Comparison of ENCODE assay signal across 15 mouse cellular contexts in the genomic region with DNA sequence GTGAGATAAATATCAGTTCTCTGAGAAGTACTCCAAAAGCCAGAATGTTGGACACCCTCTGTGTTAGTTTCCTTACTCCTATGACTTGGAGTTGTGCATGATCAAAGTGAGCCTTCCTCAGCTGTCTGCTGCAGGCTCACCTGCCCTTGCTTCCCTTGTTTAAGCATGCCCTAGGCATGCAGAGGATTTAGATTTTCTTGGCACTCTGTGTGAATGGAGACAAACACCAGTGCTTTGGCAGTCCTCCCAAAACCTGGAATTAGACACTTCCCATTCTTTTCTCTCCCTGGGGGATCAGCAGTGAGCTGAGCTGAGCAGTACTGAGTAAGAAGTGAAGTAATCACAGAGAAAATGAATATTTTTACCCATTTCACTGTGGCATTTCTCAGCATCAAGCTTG.
A peak's percentile ranks its signal among the peaks of the same experiment; 100 is the strongest.
DNase-seq lines count a peak whose midpoint lies in the region; ATAC-seq and TF ChIP-seq lines count a peak whose summit lies in the region.
"Had no signal": no experiment of that assay in that cellular context is flagged by ENCODE, and none has a peak within 500 bp of the region (broad histone marks: within the 10 kb centered on the region; RNA-seq: fewer than 3 reads in every experiment).

No protein-coding gene starts in this region.

- H3K27me3 ChIP-seq in neural tube, embryonic 14.5 days (ENCODE audit: control insufficient read depth, insufficient read depth, low read length): no peaks in the 10 kb centered on the region
- no peaks in the 10 kb centered on the region for H3K27me3 ChIP-seq in neural tube, embryonic 15.5 days (replicated peaks)
- no peaks in the 10 kb centered on the region for H3K27me3 ChIP-seq in embryonic facial prominence, embryonic 13.5 days
- no peaks in the 10 kb centered on the region for H3K27me3 ChIP-seq in midbrain, postnatal 0 days (ENCODE audit: insufficient read depth, low read length)
- H3K27me3 ChIP-seq: heart, embryonic 15.5 days; intestine, embryonic 15.5 days; limb, embryonic 12.5 days; neural tube, embryonic 12.5 days had no signal

- H3K36me3 ChIP-seq in neural tube, embryonic 14.5 days (ENCODE audit: control insufficient read depth, insufficient read depth, low read length): no peaks in the 10 kb centered on the region
- no peaks in the 10 kb centered on the region for H3K36me3 ChIP-seq in neural tube, embryonic 15.5 days
- H3K36me3 ChIP-seq in embryonic facial prominence, embryonic 13.5 days: no peaks in the 10 kb centered on the region
- no peaks in the 10 kb centered on the region for H3K36me3 ChIP-seq in midbrain, postnatal 0 days (ENCODE audit: insufficient read depth, low read length)
- H3K36me3 ChIP-seq: heart, embryonic 15.5 days; intestine, embryonic 15.5 days; limb, embryonic 12.5 days; neural tube, embryonic 12.5 days had no signal

- no peaks in the 10 kb centered on the region for H3K4me1 ChIP-seq in neural tube, embryonic 14.5 days (ENCODE audit: control insufficient read depth, insufficient read depth, low read length)
- no peaks in the 10 kb centered on the region for H3K4me1 ChIP-seq in neural tube, embryonic 15.5 days
- peaks cover 4% of the 10 kb centered on the region; the same call in 1 of the 2 replicates for H3K4me1 ChIP-seq in embryonic facial prominence, embryonic 13.5 days
- H3K4me1 ChIP-seq in midbrain, postnatal 0 days (ENCODE audit: insufficient read depth, low read length): no peaks in the 10 kb centered on the region
- H3K4me1 ChIP-seq: heart, embryonic 15.5 days; intestine, embryonic 15.5 days; limb, embryonic 12.5 days; neural tube, embryonic 12.5 days had no signal

- no peak overlapping the region for H3K4me2 ChIP-seq in neural tube, embryonic 14.5 days (ENCODE audit: low read depth, low read length)
- no peak overlapping the region for H3K4me2 ChIP-seq in neural tube, embryonic 15.5 days
- no peak overlapping the region for H3K4me2 ChIP-seq in embryonic facial prominence, embryonic 13.5 days
- no peak overlapping the region for H3K4me2 ChIP-seq in midbrain, postnatal 0 days (ENCODE audit: low read depth, low read length, poor library complexity, severe bottlenecking)
- H3K4me2 ChIP-seq: heart, embryonic 15.5 days; intestine, embryonic 15.5 days; limb, embryonic 12.5 days; neural tube, embryonic 12.5 days had no signal

- intact Hi-C loops in gastrocnemius, postnatal 36 days (cut with DNase I): no loop called here

- H3K4me3 ChIP-seq in neural tube, embryonic 14.5 days (ENCODE audit: low read depth, low read length): no peak overlapping the region
- no peak overlapping the region for H3K4me3 ChIP-seq in neural tube, embryonic 15.5 days (replicated peaks)
- no peak overlapping the region for H3K4me3 ChIP-seq in embryonic facial prominence, embryonic 13.5 days
- no peak overlapping the region for H3K4me3 ChIP-seq in midbrain, postnatal 0 days (ENCODE audit: low read depth, low read length)
- H3K4me3 ChIP-seq: heart, embryonic 15.5 days; intestine, embryonic 15.5 days; limb, embryonic 12.5 days; neural tube, embryonic 12.5 days had no signal

- no peak overlapping the region for H3K27ac ChIP-seq in neural tube, embryonic 14.5 days (ENCODE audit: low read depth, low read length)
- H3K27ac ChIP-seq in neural tube, embryonic 15.5 days (replicated peaks): no peak overlapping the region
- no peak overlapping the region for H3K27ac ChIP-seq in embryonic facial prominence, embryonic 13.5 days
- no peak overlapping the region for H3K27ac ChIP-seq in midbrain, postnatal 0 days (ENCODE audit: low read depth, low read length)
- H3K27ac ChIP-seq: heart, embryonic 15.5 days; intestine, embryonic 15.5 days; kidney, postnatal 0 days; limb, embryonic 12.5 days; neural tube, embryonic 12.5 days had no signal

- peak; percentile 1 to 3 for DNase-seq in frontal cortex, postnatal 36 days (ENCODE audit: low spot score in 2 of 2)
- DNase-seq in frontal cortex, postnatal 10 days (ENCODE audit: low spot score in 2 of 2): no peak
- DNase-seq in midbrain, postnatal 0 days (ENCODE audit: low spot score): peak; percentile 62
- DNase-seq in layer of hippocampus, postnatal 14 days (ENCODE audit: low spot score in 2 of 2): no peak
- no peak for DNase-seq in gastrocnemius, postnatal 36 days
- DNase-seq: lung, adult 18-20 months; right cerebral cortex, adult 18-20 months had no signal

- no peaks in the 10 kb centered on the region for H3K9me3 ChIP-seq in neural tube, embryonic 14.5 days (ENCODE audit: control insufficient read depth, low read length)
- H3K9me3 ChIP-seq in neural tube, embryonic 15.5 days (replicated peaks): no peaks in the 10 kb centered on the region
- H3K9me3 ChIP-seq in embryonic facial prominence, embryonic 13.5 days: no peaks in the 10 kb centered on the region
- no peaks in the 10 kb centered on the region for H3K9me3 ChIP-seq in midbrain, postnatal 0 days (ENCODE audit: low read length)
- H3K9me3 ChIP-seq: heart, embryonic 15.5 days; intestine, embryonic 15.5 days; limb, embryonic 12.5 days; neural tube, embryonic 12.5 days had no signal

- ATAC-seq in neural tube, embryonic 14.5 days (ENCODE audit: low read depth): peak; percentile 51; the same call in 1 of the 2 replicates
- no peak for ATAC-seq in neural tube, embryonic 15.5 days (ENCODE audit: low FRiP score)
- peak; percentile 76; the same call in 1 of the 2 replicates for ATAC-seq in embryonic facial prominence, embryonic 13.5 days (ENCODE audit: insufficient number of reproducible peaks, insufficient read depth, low FRiP score, low TSS enrichment, low read depth)
- ATAC-seq in midbrain, postnatal 0 days (ENCODE audit: low FRiP score): 0 out of 2 replicates have a peak, but pooled peaks have one; percentile 10
- ATAC-seq: intestine, embryonic 15.5 days had no signal

- TF ChIP-seq CTCF in midbrain, postnatal 0 days (IDR thresholded peaks at IDR 0.05): no peak

- H3K9ac ChIP-seq in neural tube, embryonic 14.5 days (replicated peaks; ENCODE audit: low read depth, low read length): no peak overlapping the region
- H3K9ac ChIP-seq in neural tube, embryonic 15.5 days (replicated peaks): no peak overlapping the region
- no peak overlapping the region for H3K9ac ChIP-seq in embryonic facial prominence, embryonic 13.5 days
- no peak overlapping the region for H3K9ac ChIP-seq in midbrain, postnatal 0 days (replicated peaks; ENCODE audit: low read length, poor library complexity, severe bottlenecking)
- H3K9ac ChIP-seq: heart, embryonic 15.5 days; intestine, embryonic 15.5 days; limb, embryonic 12.5 days; neural tube, embryonic 12.5 days had no signal

Comparison
In these comparisons a context has a peak if more than half of its experiments do, and no peak if none do; other contexts are left out.
1. DNase-seq: peak in frontal cortex, postnatal 36 days (2 of 2) and midbrain, postnatal 0 days (single experiment); none in frontal cortex, postnatal 10 days (0 of 2), layer of hippocampus, postnatal 14 days (0 of 2) and gastrocnemius, postnatal 36 days (0 of 2).